Mouse (Mus musculus): ENCODE results near the gene Apoh. TPM values are rescaled to one million over a fixed set of nuclear protein-coding genes. Genes with fewer than 3 reads are reported as not detected.
A peak's percentile ranks its signal among the peaks of the same experiment; 100 is the strongest.

Gene Apoh
- not detected in 2 replicates for polyA plus RNA-seq (2016; fragmentation: Nextera tagmentation; extraction: Ambion mirVana)

DNA sequence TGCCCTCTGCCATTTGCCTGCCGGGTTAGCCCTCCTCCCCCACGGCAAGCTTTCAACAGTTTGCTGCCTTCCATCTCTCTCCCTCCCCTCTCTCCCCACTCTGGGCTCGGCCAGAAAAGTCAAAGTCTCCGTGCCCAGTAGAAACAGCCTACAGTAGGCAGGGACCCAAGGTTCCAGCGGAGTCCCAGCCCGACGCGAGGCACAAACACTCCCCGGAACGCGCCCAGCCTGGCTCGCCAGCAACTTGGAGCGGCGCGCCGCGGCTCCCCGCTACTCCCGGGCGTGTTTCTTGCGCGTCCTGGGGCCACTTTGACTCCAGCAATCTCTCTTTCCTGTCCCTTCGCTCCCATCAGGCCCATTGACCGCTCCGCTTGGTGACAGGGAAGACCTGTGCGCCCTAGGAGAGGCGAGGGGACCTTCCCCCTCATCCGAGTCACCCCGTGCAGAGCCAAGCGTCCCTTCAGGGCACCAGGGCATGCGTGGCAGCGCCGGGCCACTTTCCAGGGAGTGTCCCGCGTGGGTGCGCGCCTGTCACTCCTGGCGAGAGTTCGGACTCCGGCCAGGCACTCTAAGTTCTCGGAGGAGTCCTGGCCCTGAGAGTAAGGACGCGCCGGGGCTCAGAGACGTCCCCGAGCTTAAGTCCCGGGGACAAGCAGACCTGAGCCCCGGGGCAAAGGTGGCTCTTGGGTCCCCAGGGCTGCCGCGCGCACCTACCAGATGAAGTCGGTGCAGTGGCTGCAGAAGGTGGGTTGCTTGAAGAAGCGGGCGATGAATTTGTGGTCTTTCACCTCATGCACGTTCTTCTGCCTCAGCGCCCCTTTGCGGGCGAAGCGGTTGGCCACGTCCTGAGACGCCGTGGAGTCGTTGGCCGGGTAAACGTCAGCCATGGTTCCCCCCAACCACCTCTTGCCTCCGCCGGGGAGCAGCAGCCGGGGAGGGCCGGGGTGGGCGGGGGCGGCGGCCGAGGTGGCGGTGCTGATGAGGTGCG is at the start of gene Apoh:
Apoh (plus strand) TSS at position 574 of the 988 bp plus-strand sequence.
- Histone ChIP-seq H3K4me1 (peaks cover 26% of the 10 kb centered on the region), H3K27me3 (replicated peaks; ENCODE audit: low read depth, poor library complexity, severe bottlenecking) (peaks cover 47% of the 10 kb centered on the region), H3K36me3 (replicated peaks) (no peaks in the 10 kb centered on the region), H3K27ac (replicated peaks) (peak within 1 kb of the TSS; percentile 90), H3K4me3 (peak within 1 kb of the TSS; percentile 91), H3K9me3 (no peaks in the 10 kb centered on the region)
- peak; percentile 58 for DNase-seq (ENCODE audit: low spot score)
- under 1% methylated on average over 75 of the region's 75 CpGs for WGBS

DNA sequence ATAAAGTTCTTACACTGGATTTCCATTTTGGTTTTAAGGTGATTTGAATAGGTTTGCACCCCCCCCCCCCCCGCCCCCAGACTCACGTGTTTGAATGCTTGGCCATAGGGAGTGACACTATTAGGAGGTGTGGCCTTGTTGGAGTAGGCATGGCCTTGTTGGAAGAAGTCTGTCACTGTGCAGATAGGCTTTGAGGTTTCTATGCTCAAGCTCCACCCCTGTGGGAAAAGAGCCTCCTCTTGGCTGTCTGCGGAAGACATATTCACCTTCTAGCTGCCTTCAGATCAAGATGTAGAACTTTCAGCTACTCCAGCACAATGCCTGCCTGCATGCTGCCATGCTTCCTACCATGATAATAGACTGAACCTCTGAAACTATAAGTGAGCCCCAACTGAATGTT is 49.3 kb upstream of the Apoh start:
- Histone ChIP-seq H3K36me3 (replicated peaks) (no peaks in the 10 kb centered on the region), H3K4me1 (no peaks in the 10 kb centered on the region), H3K9me3 (no peaks in the 10 kb centered on the region), H3K4me3 (no peak overlapping the region), H3K27me3 (replicated peaks; ENCODE audit: low read depth, poor library complexity, severe bottlenecking) (0 out of 2 replicates have a peak, but pooled peaks cover 3% of the 10 kb centered on the region), H3K27ac (replicated peaks) (no peak overlapping the region)
- 67% methylated on average over 3 of the region's 3 CpGs for WGBS
- DNase-seq (ENCODE audit: low spot score) = no peak

DNA sequence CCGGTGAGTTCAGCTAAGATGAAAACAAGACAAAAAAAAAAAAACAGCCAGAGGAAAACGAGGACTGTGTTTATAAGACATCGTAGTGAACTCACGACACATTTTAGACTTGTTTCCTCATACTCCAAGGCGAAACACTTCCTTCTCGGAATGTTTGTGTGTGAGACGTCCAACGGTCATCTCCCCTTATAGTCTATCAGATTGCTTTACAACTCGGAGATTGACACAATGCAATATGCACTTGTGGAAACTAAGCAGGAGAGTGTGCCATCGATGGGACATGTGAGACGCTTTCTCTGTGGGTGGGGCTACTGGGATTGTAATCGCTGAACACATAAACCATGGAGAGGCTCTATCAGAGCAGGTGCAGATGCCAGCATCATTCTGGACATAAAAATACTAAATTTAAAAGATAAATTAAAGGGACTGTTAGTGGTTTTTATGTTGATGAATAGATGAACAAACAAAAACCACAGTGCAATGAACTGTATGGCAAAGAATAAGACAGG is 48.8 kb upstream of the Apoh start:
- Histone ChIP-seq H3K4me1 (no peaks in the 10 kb centered on the region), H3K27ac (replicated peaks) (no peak overlapping the region), H3K4me3 (no peak overlapping the region), H3K27me3 (replicated peaks; ENCODE audit: low read depth, poor library complexity, severe bottlenecking) (0 out of 2 replicates have a peak, but pooled peaks cover 6% of the 10 kb centered on the region), H3K36me3 (replicated peaks) (no peaks in the 10 kb centered on the region), H3K9me3 (no peaks in the 10 kb centered on the region)
- no peak for DNase-seq (ENCODE audit: low spot score)
- WGBS = 93% methylated on average over 12 of the region's 12 CpGs

DNA sequence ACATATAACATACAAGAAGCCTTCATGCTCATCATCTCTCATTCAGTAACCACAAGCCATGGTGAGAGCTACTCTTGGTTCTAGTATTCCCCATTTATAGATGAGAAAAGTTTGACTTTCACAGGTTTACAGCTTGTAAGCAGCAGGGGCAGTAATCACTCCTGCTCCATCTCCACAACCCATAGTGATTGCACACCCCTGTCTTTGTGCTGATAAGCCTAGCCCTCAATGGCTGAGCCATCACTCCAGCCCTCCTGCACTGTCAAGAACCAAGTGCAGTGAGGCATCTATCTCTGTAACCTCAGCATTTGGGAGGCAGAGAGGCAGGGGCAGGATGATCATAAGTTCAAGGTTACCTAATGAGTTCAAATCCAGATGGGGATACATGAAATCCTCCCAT is 47.8 kb upstream of the Apoh start:
- Histone ChIP-seq H3K4me1 (peaks cover 5% of the 10 kb centered on the region; the same call in 1 of the 2 replicates), H3K36me3 (replicated peaks) (no peaks in the 10 kb centered on the region), H3K9me3 (no peaks in the 10 kb centered on the region), H3K4me3 (no peak overlapping the region), H3K27ac (replicated peaks) (no peak overlapping the region), H3K27me3 (replicated peaks; ENCODE audit: low read depth, poor library complexity, severe bottlenecking) (0 out of 2 replicates have a peak, but pooled peaks cover 6% of the 10 kb centered on the region)
- DNase-seq (ENCODE audit: low spot score) = no peak

DNA sequence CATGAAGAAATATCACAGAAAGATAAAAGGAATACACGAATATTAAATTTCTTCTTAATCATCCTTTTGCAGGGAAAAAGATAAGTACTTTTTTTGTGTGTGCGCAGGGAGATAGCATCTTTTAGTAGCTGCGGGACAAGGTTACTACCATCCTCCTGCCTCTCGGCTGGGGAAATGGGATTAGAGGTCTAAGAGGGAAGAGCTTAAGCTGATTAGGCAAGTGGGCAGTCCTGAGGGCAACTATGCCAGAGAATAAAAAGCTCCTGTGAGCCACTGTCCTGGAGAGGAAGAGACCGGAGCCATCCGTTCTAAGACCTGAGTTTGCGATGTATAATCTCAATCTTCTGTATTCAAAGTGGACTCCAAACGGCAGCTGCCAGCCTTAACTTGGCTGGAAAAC is 45.2 kb upstream of the Apoh start:
- 0 out of 2 replicates have a peak, but pooled peaks cover 6% of the 10 kb centered on the region for H3K27me3 ChIP-seq (replicated peaks; ENCODE audit: low read depth, poor library complexity, severe bottlenecking)
- H3K27ac ChIP-seq (replicated peaks) = no peak overlapping the region
- no peaks in the 10 kb centered on the region for H3K36me3 ChIP-seq (replicated peaks)
- no peak overlapping the region for H3K4me3 ChIP-seq
- H3K9me3 ChIP-seq = no peaks in the 10 kb centered on the region
- 41% methylated on average over 8 of the region's 8 CpGs for WGBS
- peaks cover 24% of the 10 kb centered on the region for H3K4me1 ChIP-seq
- no peak for DNase-seq (ENCODE audit: low spot score)

- no peak for DNase-seq (ENCODE audit: low spot score)
- Histone ChIP-seq H3K36me3 (replicated peaks) (no peaks in the 10 kb centered on the region), H3K27ac (replicated peaks) (no peak overlapping the region), H3K4me3 (no peak overlapping the region), H3K9me3 (no peaks in the 10 kb centered on the region), H3K4me1 (peaks cover 24% of the 10 kb centered on the region), H3K27me3 (replicated peaks; ENCODE audit: low read depth, poor library complexity, severe bottlenecking) (0 out of 2 replicates have a peak, but pooled peaks cover 6% of the 10 kb centered on the region)
- WGBS = 90% methylated on average over 10 of the region's 10 CpGs
Observed at GRCm38 (mm10) chr11:108299913-108300312, 43.2 kb upstream of the Apoh start.

DNA sequence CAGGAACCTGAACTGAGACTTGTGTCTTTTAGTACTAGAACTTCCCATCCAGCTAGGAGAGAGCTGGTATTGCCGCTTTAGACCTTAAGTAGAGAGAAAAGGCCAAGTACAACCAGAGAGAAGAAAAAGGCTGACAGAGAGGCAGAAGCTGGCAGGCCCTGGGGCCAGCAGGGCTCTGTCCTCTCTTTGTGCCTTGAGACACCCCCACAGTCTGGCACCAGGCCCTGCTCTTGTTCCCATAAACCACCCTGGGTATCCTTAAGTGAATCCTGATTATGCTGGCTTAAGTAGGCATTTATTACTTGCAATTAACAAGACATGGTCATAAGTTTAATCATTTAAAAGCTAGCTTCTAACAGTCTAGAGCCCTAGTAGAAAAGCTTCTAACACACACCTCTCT is 42.7 kb upstream of the Apoh start:
- Histone ChIP-seq H3K9me3 (no peaks in the 10 kb centered on the region), H3K36me3 (replicated peaks) (no peaks in the 10 kb centered on the region), H3K27me3 (replicated peaks; ENCODE audit: low read depth, poor library complexity, severe bottlenecking) (0 out of 2 replicates have a peak, but pooled peaks cover 6% of the 10 kb centered on the region), H3K4me3 (no peak overlapping the region), H3K4me1 (peaks cover 24% of the 10 kb centered on the region), H3K27ac (replicated peaks) (no peak overlapping the region)
- 97% methylated on average over 1 of the region's 1 CpGs for WGBS
- DNase-seq (ENCODE audit: low spot score) = no peak

GRCm38 (mm10) chr11:108301036-108301435 is 42.1 kb upstream of the Apoh start:
- Histone ChIP-seq H3K4me1 (peaks cover 24% of the 10 kb centered on the region), H3K9me3 (no peaks in the 10 kb centered on the region), H3K27me3 (replicated peaks; ENCODE audit: low read depth, poor library complexity, severe bottlenecking) (0 out of 2 replicates have a peak, but pooled peaks cover 6% of the 10 kb centered on the region), H3K27ac (replicated peaks) (no peak overlapping the region), H3K36me3 (replicated peaks) (no peaks in the 10 kb centered on the region), H3K4me3 (no peak overlapping the region)
- DNase-seq (ENCODE audit: low spot score) = no peak
- 92% methylated on average over 6 of the region's 6 CpGs for WGBS

- Histone ChIP-seq H3K36me3 (replicated peaks) (no peaks in the 10 kb centered on the region), H3K27ac (replicated peaks) (no peak overlapping the region), H3K27me3 (replicated peaks; ENCODE audit: low read depth, poor library complexity, severe bottlenecking) (0 out of 2 replicates have a peak, but pooled peaks cover 6% of the 10 kb centered on the region), H3K9me3 (no peaks in the 10 kb centered on the region), H3K4me3 (no peak overlapping the region), H3K4me1 (peaks cover 24% of the 10 kb centered on the region)
- no peak for DNase-seq (ENCODE audit: low spot score)
- WGBS = 67% methylated on average over 10 of the region's 10 CpGs
Observed at GRCm38 (mm10) chr11:108301796-108302490, 41.2 kb upstream of the Apoh start.

- DNase-seq (ENCODE audit: low spot score) = no peak
- Histone ChIP-seq H3K9me3 (no peaks in the 10 kb centered on the region), H3K27ac (replicated peaks) (no peak overlapping the region), H3K4me3 (no peak overlapping the region), H3K36me3 (replicated peaks) (no peaks in the 10 kb centered on the region), H3K27me3 (replicated peaks; ENCODE audit: low read depth, poor library complexity, severe bottlenecking) (0 out of 2 replicates have a peak, but pooled peaks cover 3% of the 10 kb centered on the region), H3K4me1 (peaks cover 24% of the 10 kb centered on the region)
- 95% methylated on average over 4 of the region's 4 CpGs for WGBS
Observed at GRCm38 (mm10) chr11:108303787-108304186, 39.4 kb upstream of the Apoh start.

DNA sequence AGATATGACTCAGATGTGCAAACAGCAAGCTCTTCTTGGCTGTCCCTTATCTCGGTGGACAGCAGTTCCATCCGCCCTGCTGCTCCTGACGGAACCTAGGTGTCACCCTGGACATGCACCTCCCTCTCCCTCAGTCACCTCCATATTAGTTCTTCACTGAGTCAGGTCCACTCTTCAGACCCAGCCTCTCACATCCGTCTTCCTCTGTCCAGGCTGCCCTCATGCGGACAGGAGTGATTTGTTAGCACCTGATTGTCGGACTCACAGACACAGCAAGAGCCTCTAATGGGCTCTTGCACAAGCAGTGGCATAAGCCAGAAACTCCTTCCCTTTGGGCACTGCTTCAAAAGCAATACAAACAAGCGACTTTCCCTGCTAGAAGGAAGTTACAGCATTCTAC is 35.9 kb upstream of the Apoh start:
- WGBS = 84% methylated on average over 7 of the region's 7 CpGs
- no peaks in the 10 kb centered on the region for H3K9me3 ChIP-seq
- peaks cover 11% of the 10 kb centered on the region for H3K4me1 ChIP-seq
- H3K27me3 ChIP-seq (replicated peaks; ENCODE audit: low read depth, poor library complexity, severe bottlenecking) = no peaks in the 10 kb centered on the region
- no peaks in the 10 kb centered on the region for H3K36me3 ChIP-seq (replicated peaks)
- no peak overlapping the region for H3K27ac ChIP-seq (replicated peaks)
- no peak for DNase-seq (ENCODE audit: low spot score)
- H3K4me3 ChIP-seq = no peak overlapping the region

GRCm38 (mm10) chr11:108308253-108308652 is 34.9 kb upstream of the Apoh start:
- Histone ChIP-seq H3K36me3 (replicated peaks) (no peaks in the 10 kb centered on the region), H3K4me3 (no peak overlapping the region), H3K4me1 (peaks cover 5% of the 10 kb centered on the region), H3K27ac (replicated peaks) (no peak overlapping the region), H3K27me3 (replicated peaks; ENCODE audit: low read depth, poor library complexity, severe bottlenecking) (no peaks in the 10 kb centered on the region), H3K9me3 (no peaks in the 10 kb centered on the region)
- WGBS = 89% methylated on average over 5 of the region's 5 CpGs
- no peak for DNase-seq (ENCODE audit: low spot score)
